Mouse (Mus musculus) stomach, embryonic 14.5 days (tissue): Measurements from ENCODE around the gene Cenpt. TPM values are rescaled to one million over a fixed set of nuclear protein-coding genes. Genes with fewer than 3 reads are reported as not detected.

Experiments used
- polyA plus RNA-seq: library from polyadenylated mRNA; unstranded; fragments of >200 nt; fragmentation: Nextera tagmentation; extraction: Ambion mirVana; gene quantifications from 2 replicates; pipeline ENCODE4 v1.2.1, GENCODE M21; 2014

Cenpt gene
- polyA plus RNA-seq, 1 experiment from 2014 or later = 52.3 TPM

Other genes with a start within 250 kb of the Cenpt start
- gene Ripor1, start 248.0 kb downstream of the Cenpt start, polyA plus RNA-seq = 18.5 and 20.8 TPM in 2 replicates
- gene Ctcf, start 216.7 kb downstream of the Cenpt start, polyA plus RNA-seq = 96.0 and 101 TPM in 2 replicates
- 0.95 and 1.5 TPM in 2 replicates for gene Agrp, start 215.9 kb downstream of the Cenpt start, polyA plus RNA-seq
- 1.0 and 1.1 TPM in 2 replicates for gene Carmil2, start 167.0 kb downstream of the Cenpt start, polyA plus RNA-seq
- gene Acd, start 152.2 kb downstream of the Cenpt start, polyA plus RNA-seq = 59.0 and 63.5 TPM in 2 replicates
- gene Pard6a, start 152.1 kb downstream of the Cenpt start, polyA plus RNA-seq = 15.9 and 18.0 TPM in 2 replicates
- not detected in 2 replicates for gene 4933405L10Rik, start 145.6 kb downstream of the Cenpt start, polyA plus RNA-seq
- gene Enkd1, start 145.1 kb downstream of the Cenpt start, polyA plus RNA-seq = 22.5 and 26.5 TPM in 2 replicates
- 14.4 and 14.5 TPM in 2 replicates for gene Gfod2, start 94.6 kb downstream of the Cenpt start, polyA plus RNA-seq
- gene Ranbp10, start 25.9 kb downstream of the Cenpt start, polyA plus RNA-seq = 15.0 and 18.4 TPM in 2 replicates
- 0.30 TPM in 1 of 2 replicates, not detected in the other for gene Tsnaxip1, start 25.5 kb downstream of the Cenpt start, polyA plus RNA-seq
- gene Thap11, start 1.9 kb upstream of the Cenpt start, polyA plus RNA-seq = 51.4 and 56.4 TPM in 2 replicates
- 265 and 276 TPM in 2 replicates for gene Nutf2, start 7.3 kb upstream of the Cenpt start, polyA plus RNA-seq
- 34.4 and 36.9 TPM in 2 replicates for gene Edc4, start 27.6 kb upstream of the Cenpt start, polyA plus RNA-seq
- gene Nrn1l, start 40.3 kb upstream of the Cenpt start, polyA plus RNA-seq = 0.60 and 0.90 TPM in 2 replicates
- gene Pskh1, start 47.2 kb upstream of the Cenpt start, polyA plus RNA-seq = 30.2 and 30.5 TPM in 2 replicates
- 0.67 and 0.98 TPM in 2 replicates for gene Ctrl, start 80.6 kb upstream of the Cenpt start, polyA plus RNA-seq
- gene Psmb10, start 85.2 kb upstream of the Cenpt start, polyA plus RNA-seq = 40.0 and 42.6 TPM in 2 replicates
- 1.6 and 2.1 TPM in 2 replicates for gene Lcat, start 90.1 kb upstream of the Cenpt start, polyA plus RNA-seq
- 38.1 and 39.3 TPM in 2 replicates for gene Slc12a4, start 112.8 kb upstream of the Cenpt start, polyA plus RNA-seq
- gene Dpep3, start 126.2 kb upstream of the Cenpt start, polyA plus RNA-seq = not detected in 2 replicates
- gene Dus2, start 138.1 kb upstream of the Cenpt start, polyA plus RNA-seq = 22.8 and 23.6 TPM in 2 replicates
- gene Dpep2nb, start 152.7 kb upstream of the Cenpt start, polyA plus RNA-seq = 0.29 TPM in 1 of 2 replicates, not detected in the other
- gene Ddx28, start 158.6 kb upstream of the Cenpt start, polyA plus RNA-seq = 16.4 and 18.4 TPM in 2 replicates
- 9.6 and 10.5 TPM in 2 replicates for gene Nfatc3, start 205.6 kb upstream of the Cenpt start, polyA plus RNA-seq